Mouse (Mus musculus) regulatory T cell (primary cell): ENCODE data around the gene Map3k5.

Source experiments
- in situ Hi-C: fragments of 300-600 bp; cut with MboI, MseI; formaldehyde crosslinking; loops from one replicate; pipeline ENCODE4 v1.15.1; 2025; ENCODE audit warnings: high pct_unique_total_duplicates

Map3k5 gene

DNA sequence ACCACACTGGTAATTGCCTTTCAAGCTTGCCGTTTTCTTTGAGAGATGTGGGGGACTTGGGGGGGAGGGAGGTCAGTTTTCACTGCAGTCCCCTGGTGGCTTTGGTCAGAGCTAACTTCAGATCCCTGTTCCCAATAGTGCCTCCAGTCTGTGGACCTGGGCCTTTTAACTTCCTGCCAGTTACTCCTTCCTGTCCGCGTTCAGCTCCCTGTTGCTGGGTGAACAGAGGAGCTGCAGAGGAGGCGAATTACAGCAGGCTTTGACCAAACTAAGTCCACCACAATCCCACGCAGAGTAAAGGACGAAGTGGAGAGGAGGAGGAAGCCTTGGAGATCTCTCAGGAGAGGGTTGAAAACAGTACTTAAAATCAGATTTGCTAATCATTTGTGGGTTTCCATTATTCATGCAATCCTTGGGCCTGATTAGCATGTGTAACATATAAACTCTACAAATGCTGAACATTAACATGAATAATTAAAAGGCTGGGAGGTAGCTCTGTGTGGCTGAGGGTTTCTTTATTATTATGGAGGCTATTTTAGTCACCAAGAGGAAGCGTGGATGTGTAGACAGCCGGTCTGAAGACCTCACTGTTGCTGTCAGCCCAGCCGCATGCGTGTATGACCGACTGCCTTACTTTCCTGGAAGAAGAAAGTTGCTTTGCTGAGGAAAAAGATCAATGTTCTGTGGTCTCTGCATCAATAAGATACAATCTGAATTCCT lies 247.6 kb downstream of the Map3k5 start:
- in situ Hi-C loops: no loop called here

DNA sequence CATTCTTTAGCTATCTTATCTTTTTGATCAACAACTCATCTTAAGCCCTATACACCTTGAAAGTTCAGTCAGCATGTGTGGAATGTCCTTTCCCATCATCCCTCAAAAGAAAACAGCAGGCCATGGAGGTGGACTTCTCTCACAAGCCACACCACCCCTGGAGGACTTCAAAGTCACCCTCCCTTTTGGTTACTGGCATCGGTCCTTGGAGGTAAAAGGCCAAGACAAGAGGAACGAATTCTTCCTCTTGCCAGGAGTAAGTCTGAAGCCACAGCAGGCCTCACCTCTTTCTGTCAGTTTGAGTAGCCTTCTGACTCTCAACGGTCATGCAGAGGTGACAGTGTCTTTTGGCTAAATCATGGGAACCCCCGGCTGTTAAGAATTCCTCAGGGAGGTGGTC lies 250.1 kb downstream of the Map3k5 start:
- in situ Hi-C loops: no loop called here

DNA sequence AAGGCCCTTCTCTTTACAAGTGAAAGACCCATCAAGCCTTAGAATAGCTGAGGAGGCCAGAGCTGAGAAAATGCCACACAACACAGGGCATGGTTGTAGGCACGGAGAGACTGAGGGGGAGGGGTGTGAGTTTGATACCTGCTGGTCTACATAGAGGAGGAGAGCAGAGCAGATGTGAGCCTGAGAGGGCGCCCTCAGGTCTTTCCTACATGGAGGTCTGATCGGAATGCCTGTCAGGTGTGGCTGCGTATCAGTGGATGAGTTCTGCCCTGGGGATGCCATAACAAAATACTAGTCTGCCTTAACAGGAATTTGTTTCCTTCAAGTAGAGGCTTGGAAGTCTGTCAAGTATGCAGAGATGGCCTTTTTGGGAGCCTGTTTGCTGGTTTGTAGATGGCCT lies 251.0 kb downstream of the Map3k5 start:
- in situ Hi-C loops: no loop called here

DNA sequence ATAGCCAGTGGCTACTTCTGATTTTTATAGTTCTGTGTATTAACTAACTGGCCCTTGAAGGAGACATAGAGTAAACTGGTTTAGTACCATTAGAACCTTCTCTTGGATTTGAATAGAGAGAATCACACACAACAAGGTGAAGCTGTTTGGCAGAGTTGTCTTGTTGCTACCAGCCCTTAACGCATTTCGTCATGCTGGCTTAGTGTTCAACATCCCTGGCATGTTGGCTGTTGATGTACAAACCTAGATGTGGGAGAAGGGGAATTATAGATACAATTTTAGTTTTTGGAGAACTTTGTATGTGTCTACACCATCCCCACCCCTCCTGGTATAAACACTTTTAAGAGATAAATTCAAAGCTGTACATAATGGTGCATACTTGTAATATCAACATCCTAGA lies 251.5 kb downstream of the Map3k5 start:
- in situ Hi-C loops: no loop called here

DNA sequence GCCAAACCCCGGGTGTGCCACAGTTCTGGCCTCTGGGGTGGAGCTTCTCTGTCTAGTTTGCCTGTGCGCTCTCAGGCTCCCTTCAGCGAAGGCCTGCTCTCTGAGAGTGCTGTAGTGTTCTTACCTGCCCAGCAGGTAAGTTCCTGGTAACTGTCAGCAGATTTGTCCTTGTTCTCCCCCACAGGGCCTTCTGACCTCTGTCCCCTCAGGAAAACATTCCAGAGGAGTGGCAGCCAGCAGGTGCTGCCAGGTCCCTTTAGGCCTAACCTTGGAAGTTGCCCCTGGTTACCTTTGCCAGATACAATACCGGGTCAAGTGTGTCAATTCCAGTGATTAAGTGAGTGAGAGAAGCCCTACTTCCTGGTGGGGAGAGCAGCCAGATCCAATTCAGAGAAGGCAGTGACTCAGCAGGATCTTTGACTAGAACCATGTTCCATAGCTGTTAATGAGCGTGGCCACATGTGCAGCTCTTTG lies 252.6 kb downstream of the Map3k5 start:
- in situ Hi-C loops: no loop called here

DNA sequence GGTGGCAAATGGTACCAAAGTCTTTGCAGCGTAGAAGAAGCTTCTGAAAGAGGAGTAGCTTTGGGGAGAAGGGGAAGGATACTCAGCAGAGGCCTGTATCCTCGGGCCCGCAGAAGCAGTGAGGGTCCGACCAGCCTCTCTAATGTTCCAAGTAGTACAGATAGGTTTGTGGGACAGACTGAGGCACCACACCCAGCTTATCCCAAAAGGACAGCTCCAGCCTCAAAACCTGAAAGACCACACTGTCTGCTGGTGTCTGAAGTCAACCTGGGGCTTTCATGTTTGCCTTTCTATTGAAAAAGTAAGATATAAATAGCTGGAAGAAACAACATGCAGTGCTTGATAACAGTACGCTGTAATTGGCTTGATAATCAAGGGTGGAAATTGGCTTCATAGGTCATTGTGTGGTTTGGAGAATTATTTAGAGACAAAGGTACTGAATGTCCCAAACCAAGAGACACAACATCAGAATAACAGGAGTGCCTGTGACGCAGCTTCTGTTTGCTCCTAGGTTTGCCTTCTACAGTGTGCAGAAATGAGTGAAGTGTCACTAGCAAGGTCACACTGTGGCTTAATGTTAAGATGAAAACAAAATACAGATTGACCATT lies 256.0 kb downstream of the Map3k5 start:
- in situ Hi-C loops: no loop called here
